Mouse (Mus musculus) stomach, embryonic 16.5 days (tissue): ENCODE results near the gene Gm13030. TPM values are rescaled to one million over a fixed set of nuclear protein-coding genes. Genes with fewer than 3 reads are reported as not detected.
A peak's percentile ranks its signal among the peaks of the same experiment; 100 is the strongest.
"Not testable (repeated sequence)": the region's sequence is repeated elsewhere in the genome, so short reads cannot be mapped to it uniquely, and the experiment has no call there.

ENCODE experiments used
- ATAC-seq: fragments of 200-750 bp; cut with Nextera tagmentation; 2 replicates; pipeline ENCODE4 v1.8.0; 2017; ENCODE audit warnings: moderate number of reproducible peaks, moderate TSS enrichment; ENCODE audit not compliant: insufficient read depth, low FRiP score
- H3K27ac ChIP-seq: fragments of 300-500 bp; sonication (generic); 2 replicates; pipeline ENCODE4 v1.5.1; 2014; ENCODE audit warnings: low read length
- H3K27me3 ChIP-seq: fragments of 300-500 bp; sonication (generic); 2 replicates; pipeline ENCODE4 v1.6.1; 2014; ENCODE audit warnings: low read length, control low read depth, mixed read lengths; ENCODE audit not compliant: control insufficient read depth, insufficient read depth
- H3K36me3 ChIP-seq: fragments of 300-500 bp; sonication (generic); 2 replicates; pipeline ENCODE4 v1.6.1; 2014; ENCODE audit warnings: low read length; ENCODE audit not compliant: control insufficient read depth, insufficient read depth
- H3K4me1 ChIP-seq: fragments of 300-500 bp; sonication (generic); 2 replicates; pipeline ENCODE4 v1.6.1; 2014; ENCODE audit warnings: low read length, control low read depth, mixed read lengths; ENCODE audit not compliant: control insufficient read depth, insufficient read depth
- H3K4me2 ChIP-seq: fragments of 300-500 bp; sonication (generic); 2 replicates; pipeline ENCODE4 v1.6.1; 2014; ENCODE audit warnings: low read depth, low read length, mixed read lengths
- H3K4me3 ChIP-seq: fragments of 300-500 bp; sonication (generic); replicated peaks from 2 replicates; pipeline ENCODE4 v1.5.1; 2014; ENCODE audit warnings: mild to moderate bottlenecking, low read length
- H3K9ac ChIP-seq: fragments of 300-500 bp; sonication (generic); 2 replicates; pipeline ENCODE4 v1.6.1; 2014; ENCODE audit warnings: low read length
- H3K9me3 ChIP-seq: fragments of 300-500 bp; sonication (generic); replicated peaks from 2 replicates; pipeline ENCODE4 v1.6.1; 2016; ENCODE audit warnings: low read length, control low read depth; ENCODE audit not compliant: control insufficient read depth
- WGBS: fragments of 180-500 bp; shearing (Covaris S2); extraction: QIAGEN DNeasy Blood & Tissue Kit; methylation state at CpG from one replicate; pipeline ENCODE4 v1.1.7; 2014; 5-methylcytosine and 5-hydroxymethylcytosine counted together
- polyA plus RNA-seq: library from polyadenylated mRNA; unstranded; fragments of >200 nt; fragmentation: Nextera tagmentation; extraction: Ambion mirVana; gene quantifications from 2 replicates; pipeline ENCODE4 v1.2.1, GENCODE M21; 2015

Gene Gm13030
- polyA plus RNA-seq, 1 experiment from 2014 or later: not detected

DNA sequence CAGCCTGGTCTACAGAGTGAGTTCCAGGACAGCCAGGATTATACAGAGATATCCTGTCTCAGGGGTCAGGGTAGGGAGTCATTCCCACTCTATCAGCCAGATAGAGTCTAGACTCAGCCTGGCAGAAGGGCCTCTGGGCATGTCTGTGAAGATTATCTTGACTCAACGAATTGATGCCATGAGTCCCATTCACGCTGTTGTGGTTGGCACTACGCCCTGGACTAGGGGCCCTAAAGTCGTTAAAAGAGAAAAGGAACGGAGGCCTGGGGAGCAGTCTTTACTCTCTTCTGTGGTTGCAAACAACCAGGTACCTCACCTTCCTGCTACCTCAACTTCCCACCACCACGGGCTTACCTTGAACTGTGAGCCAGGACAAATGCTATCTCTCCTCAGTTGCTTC is 34.0 kb downstream of the Gm13030 start:
- no peak for ATAC-seq

DNA sequence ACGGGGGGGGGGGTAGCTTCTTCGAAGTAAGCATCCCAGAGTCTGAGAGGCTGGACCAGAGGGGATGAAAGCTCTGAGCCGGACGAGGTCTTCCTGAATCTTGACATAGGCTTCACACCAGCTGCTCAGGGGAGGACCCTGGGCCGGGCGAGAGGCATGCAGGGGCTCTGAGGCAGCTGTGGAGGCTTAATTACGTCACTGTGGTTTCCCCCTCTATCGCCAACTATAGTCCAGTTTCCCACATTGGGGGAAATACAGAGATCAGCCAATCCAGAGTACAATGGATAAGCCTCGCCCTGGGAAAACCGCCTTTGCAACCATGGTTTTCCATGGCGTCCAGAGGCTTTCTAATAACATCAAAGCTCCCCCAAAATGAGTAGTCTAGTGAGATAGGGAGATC is 46.6 kb downstream of the Gm13030 start:
- Histone ChIP-seq H3K27ac (no peak overlapping the region), H3K36me3 (no peaks in the 10 kb centered on the region), H3K4me1 (peaks cover 18% of the 10 kb centered on the region), H3K9ac (no peak overlapping the region), H3K9me3 (no peaks in the 10 kb centered on the region), H3K27me3 (no peaks in the 10 kb centered on the region), H3K4me3 (no peak overlapping the region), H3K4me2 (no peak overlapping the region)
- ATAC-seq: no peak
- 53% methylated on average over 11 of the region's 11 CpGs for WGBS

More for the DNA sequence above, 34.0 kb downstream of the Gm13030 start:
- no peak overlapping the region for H3K4me2 ChIP-seq
- H3K9ac ChIP-seq: no peak overlapping the region
- 76% methylated on average over 6 of the region's 6 CpGs for WGBS
- H3K4me1 ChIP-seq: no peaks in the 10 kb centered on the region
- no peaks in the 10 kb centered on the region for H3K36me3 ChIP-seq
- no peaks in the 10 kb centered on the region for H3K27me3 ChIP-seq
- H3K9me3 ChIP-seq: 0 out of 2 replicates have a peak, but pooled peaks cover 6% of the 10 kb centered on the region
- H3K27ac ChIP-seq: no peak overlapping the region
- no peak overlapping the region for H3K4me3 ChIP-seq

DNA sequence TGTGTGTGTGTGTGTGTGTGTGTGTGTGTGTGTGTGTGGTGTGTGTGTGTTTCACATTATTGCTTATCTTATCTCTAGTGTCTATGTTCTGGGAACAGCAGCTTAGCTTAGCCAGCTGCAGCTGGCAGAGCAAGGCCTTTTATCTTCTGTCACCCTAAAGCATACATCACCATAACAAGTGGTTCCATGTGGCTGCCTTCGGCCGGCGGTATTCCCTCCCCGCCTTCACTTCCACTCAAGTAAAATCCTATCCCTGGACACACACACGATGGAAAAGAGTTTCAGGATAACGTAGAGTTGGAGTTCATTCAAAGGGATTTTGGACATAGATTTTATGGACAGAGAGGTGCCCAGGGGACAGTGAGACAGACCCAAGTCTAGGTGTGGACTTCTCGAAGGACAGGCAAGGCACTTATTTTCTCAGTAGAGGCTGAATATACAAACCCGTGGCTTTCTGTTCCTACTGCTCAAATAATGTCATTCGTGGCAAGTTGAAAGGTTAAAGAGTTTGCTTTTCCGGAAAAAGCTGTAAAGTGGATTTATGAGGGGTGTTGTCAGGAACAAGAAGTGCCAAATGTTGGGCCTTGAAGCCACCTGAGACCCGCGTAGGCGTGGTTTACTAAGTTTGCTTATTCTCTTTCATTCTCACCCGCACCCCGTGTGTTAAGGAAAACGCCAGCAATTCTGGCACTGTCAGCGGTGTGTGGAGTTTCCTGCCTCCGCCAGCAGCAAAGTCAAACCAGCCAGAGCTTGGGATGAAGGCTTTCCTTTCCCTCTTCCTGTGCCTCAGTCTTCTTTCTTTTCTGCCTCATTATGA is 47.8 kb downstream of the Gm13030 start:
- WGBS: 11% methylated on average over 18 of the region's 18 CpGs

DNA sequence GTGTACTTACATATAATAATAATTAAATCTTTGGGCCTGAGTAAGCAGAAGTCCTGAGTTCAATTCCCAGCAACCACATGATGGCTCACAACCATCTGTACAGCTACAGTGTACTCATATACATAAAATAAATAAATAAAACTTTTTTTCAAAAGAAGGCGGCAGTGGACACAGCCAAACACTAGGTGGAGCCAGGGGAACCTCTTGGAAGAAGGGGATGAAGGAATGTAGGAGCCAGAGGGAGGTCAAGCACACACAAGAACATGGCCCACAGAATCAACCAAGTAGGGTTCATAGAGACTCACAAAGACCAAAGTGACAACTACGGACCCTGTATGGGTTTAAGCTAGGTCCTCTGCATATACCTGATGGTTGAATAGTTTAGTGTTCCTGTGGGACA is 49.1 kb downstream of the Gm13030 start:
- ATAC-seq: no peak
- Histone ChIP-seq H3K4me3 (no peak overlapping the region), H3K27ac (no peak overlapping the region), H3K4me1 (peaks cover 12% of the 10 kb centered on the region; the same call in 1 of the 2 replicates), H3K36me3 (no peaks in the 10 kb centered on the region), H3K4me2 (no peak overlapping the region), H3K9ac (no peak overlapping the region), H3K27me3 (no peaks in the 10 kb centered on the region), H3K9me3 (no peaks in the 10 kb centered on the region)
- 86% methylated on average over 2 of the region's 2 CpGs for WGBS

More for the DNA sequence above, 47.8 kb downstream of the Gm13030 start:
- Histone ChIP-seq H3K9ac (0 out of 2 replicates have a peak overlapping the region, but pooled peaks have one; percentile 7), H3K27me3 (no peaks in the 10 kb centered on the region), H3K4me1 (peaks cover 18% of the 10 kb centered on the region), H3K4me3 (no peak overlapping the region; the same call in 1 of the 2 replicates), H3K36me3 (no peaks in the 10 kb centered on the region), H3K4me2 (peak overlapping the region; percentile 14; the same call in 1 of the 2 replicates), H3K27ac (peak overlapping the region; percentile 31; the same call in 1 of the 2 replicates), H3K9me3 (no peaks in the 10 kb centered on the region)
- peak; percentile 58; the same call in 1 of the 2 replicates for ATAC-seq

DNA sequence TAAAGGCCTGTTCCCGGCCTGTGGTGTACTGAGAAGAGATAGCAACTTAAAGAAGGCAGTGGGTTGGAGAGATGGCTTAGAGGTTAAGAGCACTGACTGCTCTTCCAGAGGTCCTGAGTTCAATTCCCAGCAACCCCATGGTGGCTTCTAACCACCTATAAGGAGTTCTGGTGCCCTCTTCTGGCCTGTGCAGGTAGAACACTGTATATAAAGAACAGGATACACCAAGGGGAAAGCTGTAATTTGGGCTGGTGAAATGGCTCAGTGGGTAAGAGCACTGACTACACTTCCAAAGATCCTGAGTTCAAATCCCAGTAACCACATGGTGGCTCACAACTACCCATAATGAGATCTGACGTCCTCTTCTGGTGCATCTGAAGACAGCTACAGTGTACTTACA is 49.6 kb downstream of the Gm13030 start:
- H3K9me3 ChIP-seq, H3K27me3 ChIP-seq, H3K4me3 ChIP-seq, H3K4me2 ChIP-seq, ATAC-seq, H3K27ac ChIP-seq, H3K9ac ChIP-seq, H3K36me3 ChIP-seq: not testable (repeated sequence)
- WGBS: 84% methylated on average over 2 of the region's 2 CpGs
- H3K4me1 ChIP-seq: peaks cover 11% of the 10 kb centered on the region; the same call in 1 of the 2 replicates

DNA sequence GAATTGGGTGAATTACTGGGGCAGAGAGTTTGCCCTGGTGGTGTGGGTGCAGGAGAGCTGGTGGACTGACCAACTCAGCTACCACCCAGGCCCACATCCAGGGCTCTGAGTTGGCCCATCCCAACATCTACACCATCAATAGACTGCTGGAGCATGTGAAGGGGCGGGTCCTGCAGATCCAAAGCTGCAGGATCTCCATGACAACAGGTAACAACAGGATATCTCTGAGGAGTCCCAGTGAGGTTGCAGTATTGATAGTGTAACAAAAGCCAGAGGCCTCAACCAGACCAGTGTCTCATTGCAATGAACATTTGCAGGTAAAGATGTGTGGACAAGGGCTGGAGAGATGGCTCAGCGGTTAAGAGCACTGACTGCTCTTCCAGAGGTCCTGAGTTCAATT is 52.7 kb downstream of the Gm13030 start:
- no peak overlapping the region for H3K9ac ChIP-seq
- H3K9me3 ChIP-seq: no peaks in the 10 kb centered on the region
- H3K27ac ChIP-seq: no peak overlapping the region
- 76% methylated on average over 2 of the region's 2 CpGs for WGBS
- H3K4me3 ChIP-seq: no peak overlapping the region
- no peaks in the 10 kb centered on the region for H3K36me3 ChIP-seq
- H3K27me3 ChIP-seq: no peaks in the 10 kb centered on the region
- ATAC-seq: no peak
- H3K4me2 ChIP-seq: no peak overlapping the region
- H3K4me1 ChIP-seq: peaks cover 3% of the 10 kb centered on the region; the same call in 1 of the 2 replicates

Other genes with a start within 250 kb of the Gm13030 start
- gene Vwa5b1, start 238.1 kb downstream of the Gm13030 start, polyA plus RNA-seq: 0.34 and 0.52 TPM in 2 replicates
- 0.14 and 0.18 TPM in 2 replicates for gene Pla2g2c, start 149.2 kb downstream of the Gm13030 start, polyA plus RNA-seq
- gene Ubxn10, start 136.8 kb downstream of the Gm13030 start, polyA plus RNA-seq: 0.74 and 0.85 TPM in 2 replicates
- 2.0 and 3.6 TPM in 2 replicates for gene Pla2g2f, start 116.3 kb downstream of the Gm13030 start, polyA plus RNA-seq
- gene Pla2g2d, start 98.2 kb downstream of the Gm13030 start, polyA plus RNA-seq: 0.61 and 0.80 TPM in 2 replicates
- 0.37 and 0.45 TPM in 2 replicates for gene Pla2g5, start 10.5 kb downstream of the Gm13030 start, polyA plus RNA-seq
- not detected in 2 replicates for gene Pla2g2e, start 4.0 kb upstream of the Gm13030 start, polyA plus RNA-seq
- 3.5 and 3.7 TPM in 2 replicates for gene Otud3, start 40.0 kb upstream of the Gm13030 start, polyA plus RNA-seq
- gene Rnf186, start 93.1 kb upstream of the Gm13030 start, polyA plus RNA-seq: 19.3 and 25.1 TPM in 2 replicates
- gene Tmco4, start 98.9 kb upstream of the Gm13030 start, polyA plus RNA-seq: 12.7 and 16.4 TPM in 2 replicates
- not detected in 2 replicates for gene Htr6, start 201.6 kb upstream of the Gm13030 start, polyA plus RNA-seq
- 47.3 and 48.8 TPM in 2 replicates for gene Nbl1, start 219.0 kb upstream of the Gm13030 start, polyA plus RNA-seq